11 mouse cellular contexts compared by ENCODE assay signal in the genomic region with DNA sequence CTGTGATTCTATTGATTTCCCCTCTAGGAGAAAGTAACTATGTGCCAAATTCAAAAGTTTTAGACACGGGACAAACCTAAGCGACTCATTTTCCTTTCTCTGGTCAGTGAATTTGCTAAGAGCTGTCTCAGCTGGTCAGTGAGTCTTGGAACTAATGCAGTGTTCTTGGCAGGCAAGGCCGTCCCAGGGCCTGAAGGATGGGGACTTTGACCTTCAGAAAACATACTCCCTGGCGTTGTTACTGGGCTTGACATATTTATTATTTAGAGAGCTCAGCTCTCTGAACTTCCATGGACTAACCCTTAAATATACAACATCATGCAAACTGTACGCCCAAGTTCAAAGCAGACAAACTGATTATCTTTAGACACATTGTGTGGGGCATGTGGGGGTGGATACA.
DNase-seq lines count a peak whose midpoint lies in the region; ATAC-seq lines count a peak whose summit lies in the region.
"Had no signal": no experiment of that assay in that cellular context is flagged by ENCODE, and none has a peak within 500 bp of the region (broad histone marks: within the 10 kb centered on the region; RNA-seq: fewer than 3 reads in every experiment).

No protein-coding gene starts in this region.

- no peak overlapping the region for H3K4me3 ChIP-seq in kidney, embryonic 14.5 days (ENCODE audit: low read length)
- H3K4me3 ChIP-seq in midbrain, embryonic 15.5 days = no peak overlapping the region

- intact Hi-C loops in left cerebral cortex, postnatal 4 days (cut with DNase I) = no loop called here
- intact Hi-C loops in left cerebral cortex, postnatal 36 days (cut with DNase I) = no loop called here

- H3K9ac ChIP-seq in kidney, embryonic 14.5 days (ENCODE audit: low read depth, low read length) = no peak overlapping the region
- H3K9ac ChIP-seq in midbrain, embryonic 15.5 days = no peak overlapping the region
- H3K9ac ChIP-seq: liver, embryonic 14.5 days had no signal

- peak; percentile 83; the same call in 1 of the 2 replicates for ATAC-seq in kidney, embryonic 14.5 days (ENCODE audit: low FRiP score, low TSS enrichment)
- ATAC-seq in cerebellum, adult (ENCODE audit: insufficient number of reproducible peaks, low FRiP score, low TSS enrichment) = no peak
- no peak for ATAC-seq in midbrain, embryonic 15.5 days (replicated peaks)

- no peaks in the 10 kb centered on the region for H3K9me3 ChIP-seq in kidney, embryonic 14.5 days (ENCODE audit: control insufficient read depth, low read length)
- H3K9me3 ChIP-seq in midbrain, embryonic 15.5 days = no peaks in the 10 kb centered on the region

- no peak overlapping the region; the same call in 1 of the 2 replicates for H3K27ac ChIP-seq in kidney, embryonic 14.5 days (ENCODE audit: low read depth, low read length)
- no peak overlapping the region for H3K27ac ChIP-seq in midbrain, embryonic 15.5 days
- H3K27ac ChIP-seq: liver, embryonic 14.5 days had no signal

- 28% methylated on average over 5 of the region's 5 CpGs for WGBS in kidney, embryonic 14.5 days
- 85% methylated on average over 5 of the region's 5 CpGs for WGBS in midbrain, embryonic 15.5 days

- H3K4me2 ChIP-seq in kidney, embryonic 14.5 days (replicated peaks; ENCODE audit: low read depth, low read length) = no peak overlapping the region
- H3K4me2 ChIP-seq in midbrain, embryonic 15.5 days = no peak overlapping the region

- H3K4me1 ChIP-seq in kidney, embryonic 14.5 days (ENCODE audit: control insufficient read depth, insufficient read depth, low read length) = peaks cover 6% of the 10 kb centered on the region; the same call in 1 of the 2 replicates
- H3K4me1 ChIP-seq in midbrain, embryonic 15.5 days = no peaks in the 10 kb centered on the region

- no peaks in the 10 kb centered on the region for H3K36me3 ChIP-seq in kidney, embryonic 14.5 days (ENCODE audit: control insufficient read depth, insufficient read depth, low read length)
- H3K36me3 ChIP-seq in midbrain, embryonic 15.5 days (replicated peaks) = no peaks in the 10 kb centered on the region

- H3K27me3 ChIP-seq in kidney, embryonic 14.5 days (ENCODE audit: control insufficient read depth, insufficient read depth, low read length) = no peaks in the 10 kb centered on the region
- H3K27me3 ChIP-seq in midbrain, embryonic 15.5 days (replicated peaks) = no peaks in the 10 kb centered on the region
- H3K27me3 ChIP-seq: CH12.LX had no signal

- DNase-seq in left cerebral cortex, postnatal 4 days = peak; percentile 6
- DNase-seq in left cerebral cortex, postnatal 36 days (ENCODE audit: low spot score in 2 of 2) = no peak
- peak; percentile 4 to 15 for DNase-seq in gastrocnemius, adult 8-10 months (ENCODE audit: low spot score in 2 of 2)
- peak; percentile 9 for DNase-seq in ovary, postnatal 14 days (ENCODE audit: low spot score)
- DNase-seq in thymus, postnatal 25 days = no peak
- DNase-seq: cerebellum, adult 18-20 months had no signal

Comparison
In these comparisons a context has a peak if more than half of its experiments do, and no peak if none do; other contexts are left out.
1. DNase-seq: peak in left cerebral cortex, postnatal 4 days (single experiment), gastrocnemius, adult 8-10 months (2 of 2) and ovary, postnatal 14 days (single experiment); none in left cerebral cortex, postnatal 36 days (0 of 2) and thymus, postnatal 25 days (single experiment).